15 mouse cellular contexts compared by ENCODE assay signal in the genomic region with DNA sequence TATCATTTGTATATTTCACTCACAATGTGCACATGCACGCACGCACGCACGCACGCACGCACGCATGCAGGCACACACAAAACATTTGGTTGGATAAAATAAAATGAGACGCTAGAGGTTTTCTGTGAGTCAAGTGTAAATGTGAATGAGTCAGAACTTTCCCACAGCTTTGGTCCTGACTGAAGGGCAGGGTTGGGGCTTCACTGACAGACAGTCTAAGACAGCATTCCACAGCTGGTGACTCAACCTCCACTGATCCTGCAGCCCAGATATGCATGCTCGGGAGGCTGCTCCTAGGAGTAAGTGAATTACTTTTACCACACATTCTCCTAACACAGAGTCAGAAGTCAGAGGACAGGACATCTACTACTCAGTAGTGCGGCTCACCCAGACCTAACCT.
DNase-seq lines count a peak whose midpoint lies in the region; ATAC-seq and TF ChIP-seq lines count a peak whose summit lies in the region.
"Had no signal": no experiment of that assay in that cellular context is flagged by ENCODE, and none has a peak within 500 bp of the region (broad histone marks: within the 10 kb centered on the region; RNA-seq: fewer than 3 reads in every experiment).

No protein-coding gene starts in this region.

- WGBS in heart, postnatal 0 days = 75% methylated on average over 10 of the region's 10 CpGs
- WGBS in kidney, embryonic 14.5 days = 90% methylated on average over 10 of the region's 10 CpGs

- H3K4me1 ChIP-seq in heart, postnatal 0 days (ENCODE audit: control insufficient read depth, insufficient read depth) = peaks cover 11% of the 10 kb centered on the region
- H3K4me1 ChIP-seq in kidney, embryonic 14.5 days (ENCODE audit: control insufficient read depth, insufficient read depth, low read length) = no peaks in the 10 kb centered on the region
- H3K4me1 ChIP-seq: midbrain, embryonic 15.5 days had no signal

- H3K9ac ChIP-seq in heart, postnatal 0 days (replicated peaks; ENCODE audit: low read depth, low read length) = no peak overlapping the region
- no peak overlapping the region for H3K9ac ChIP-seq in kidney, embryonic 14.5 days (ENCODE audit: low read depth, low read length)
- H3K9ac ChIP-seq: liver, embryonic 15.5 days; midbrain, embryonic 15.5 days had no signal

- no peaks in the 10 kb centered on the region for H3K36me3 ChIP-seq in heart, postnatal 0 days (replicated peaks; ENCODE audit: control insufficient read depth, insufficient read depth, low read length)
- no peaks in the 10 kb centered on the region for H3K36me3 ChIP-seq in kidney, embryonic 14.5 days (ENCODE audit: control insufficient read depth, insufficient read depth, low read length)
- H3K36me3 ChIP-seq: heart, embryonic 10.5 days; liver, embryonic 15.5 days; midbrain, embryonic 15.5 days had no signal

- no peak for TF ChIP-seq CTCF in heart, postnatal 0 days (IDR thresholded peaks at IDR 0.05; ENCODE audit: low read depth)

- no peaks in the 10 kb centered on the region for H3K27me3 ChIP-seq in heart, postnatal 0 days (ENCODE audit: control insufficient read depth, insufficient read depth, low read length)
- H3K27me3 ChIP-seq in kidney, embryonic 14.5 days (ENCODE audit: control insufficient read depth, insufficient read depth, low read length) = no peaks in the 10 kb centered on the region
- H3K27me3 ChIP-seq: liver, embryonic 15.5 days; midbrain, embryonic 15.5 days had no signal

- H3K4me3 ChIP-seq in heart, postnatal 0 days (ENCODE audit: low read depth, low read length) = no peak overlapping the region
- H3K4me3 ChIP-seq in kidney, embryonic 14.5 days (ENCODE audit: low read length) = no peak overlapping the region
- H3K4me3 ChIP-seq: heart, embryonic 10.5 days; liver, embryonic 15.5 days; midbrain, embryonic 15.5 days had no signal

- no peak overlapping the region for H3K27ac ChIP-seq in heart, postnatal 0 days (ENCODE audit: low read depth)
- no peak overlapping the region for H3K27ac ChIP-seq in kidney, embryonic 14.5 days (ENCODE audit: low read depth, low read length)
- H3K27ac ChIP-seq: heart, embryonic 10.5 days; liver, embryonic 15.5 days; macrophage; midbrain, embryonic 15.5 days had no signal

- no peak overlapping the region for H3K4me2 ChIP-seq in heart, postnatal 0 days (ENCODE audit: low read depth, low read length)
- H3K4me2 ChIP-seq in kidney, embryonic 14.5 days (replicated peaks; ENCODE audit: low read depth, low read length) = no peak overlapping the region
- H3K4me2 ChIP-seq: liver, embryonic 15.5 days; midbrain, embryonic 15.5 days had no signal

- TF ChIP-seq EP300 in heart, postnatal 0 days (IDR thresholded peaks at IDR 0.05; ENCODE audit: low read depth) = no peak

- H3K9me3 ChIP-seq in heart, postnatal 0 days (replicated peaks; ENCODE audit: control insufficient read depth, low read length) = no peaks in the 10 kb centered on the region
- no peaks in the 10 kb centered on the region for H3K9me3 ChIP-seq in kidney, embryonic 14.5 days (ENCODE audit: control insufficient read depth, low read length)
- H3K9me3 ChIP-seq: heart, embryonic 10.5 days; liver, embryonic 15.5 days; midbrain, embryonic 15.5 days had no signal

- no peak for ATAC-seq in heart, postnatal 0 days (ENCODE audit: insufficient read depth, low read depth)
- ATAC-seq in inflammation-experienced regulatory T-cells, adult 6 months = peak; percentile 30
- no peak for ATAC-seq in kidney, embryonic 14.5 days (ENCODE audit: low FRiP score, low TSS enrichment)
- ATAC-seq: midbrain, embryonic 15.5 days had no signal

- peak; percentile 39 for DNase-seq in heart, postnatal 0 days (ENCODE audit: low spot score)
- DNase-seq in heart, adult 8-10 months (ENCODE audit: low spot score) = no peak
- DNase-seq in 416B (ENCODE audit: low read depth) (peak; percentile 78), NIH3T3 (ENCODE audit: low read depth) (peak; percentile 92)
- no peak for DNase-seq in cerebellum, postnatal 14 days
- DNase-seq: embryo, embryonic 11 days; kidney, adult 8-10 months; right cerebral cortex, adult 18-20 months; thymus, adult 18-20 months had no signal

Comparison
In these comparisons a context has a peak if more than half of its experiments do, and no peak if none do; other contexts are left out.
1. DNase-seq: peak in heart, postnatal 0 days (single experiment), 416B (single experiment) and NIH3T3 (single experiment); none in heart, adult 8-10 months (single experiment) and cerebellum, postnatal 14 days (0 of 2).